Mouse (Mus musculus) layer of hippocampus, postnatal 14 days (tissue): ENCODE measurements around the gene Tsga10ip. TPM values are rescaled to one million over a fixed set of nuclear protein-coding genes. Genes with fewer than 3 reads are reported as not detected.

ENCODE experiments used
- DNase-seq, 2 experiments: peaks; one replicate each; pipeline ENCODE4 v3.0.0; 2021 to 2022; ENCODE audit warnings: low spot score in 2 of 2, mixed read lengths in 1 of 2
- total RNA-seq, 2 experiments: library from RNA; stranded (reverse); gene quantifications; 2 replicates each; pipeline ENCODE4 v1.2.3; 2021

Tsga10ip gene
- total RNA-seq, 2 experiments from 2014 or later: 0.67 TPM; not detected in 1

DNA sequence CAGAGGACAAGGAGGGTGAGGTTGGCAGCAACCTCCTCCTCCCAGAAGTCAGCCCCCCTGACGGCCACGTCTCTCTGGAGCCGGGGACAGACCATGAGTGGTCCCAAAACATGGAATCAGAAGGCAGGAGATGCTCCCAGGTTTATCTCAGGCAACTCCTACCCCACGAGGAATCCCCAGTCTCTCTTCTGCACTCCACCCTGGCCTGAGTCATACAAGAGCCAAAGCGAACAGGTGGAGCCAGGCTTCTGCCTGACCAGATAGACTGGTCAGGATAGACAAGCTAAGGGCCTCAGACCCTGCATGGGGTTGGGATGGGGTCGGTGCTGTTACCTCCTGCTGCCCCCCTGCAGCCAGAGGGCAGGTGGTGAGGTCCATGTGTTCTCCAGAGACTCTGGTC, 54.3 kb downstream of the Tsga10ip start:
- no peak for DNase-seq

DNA sequence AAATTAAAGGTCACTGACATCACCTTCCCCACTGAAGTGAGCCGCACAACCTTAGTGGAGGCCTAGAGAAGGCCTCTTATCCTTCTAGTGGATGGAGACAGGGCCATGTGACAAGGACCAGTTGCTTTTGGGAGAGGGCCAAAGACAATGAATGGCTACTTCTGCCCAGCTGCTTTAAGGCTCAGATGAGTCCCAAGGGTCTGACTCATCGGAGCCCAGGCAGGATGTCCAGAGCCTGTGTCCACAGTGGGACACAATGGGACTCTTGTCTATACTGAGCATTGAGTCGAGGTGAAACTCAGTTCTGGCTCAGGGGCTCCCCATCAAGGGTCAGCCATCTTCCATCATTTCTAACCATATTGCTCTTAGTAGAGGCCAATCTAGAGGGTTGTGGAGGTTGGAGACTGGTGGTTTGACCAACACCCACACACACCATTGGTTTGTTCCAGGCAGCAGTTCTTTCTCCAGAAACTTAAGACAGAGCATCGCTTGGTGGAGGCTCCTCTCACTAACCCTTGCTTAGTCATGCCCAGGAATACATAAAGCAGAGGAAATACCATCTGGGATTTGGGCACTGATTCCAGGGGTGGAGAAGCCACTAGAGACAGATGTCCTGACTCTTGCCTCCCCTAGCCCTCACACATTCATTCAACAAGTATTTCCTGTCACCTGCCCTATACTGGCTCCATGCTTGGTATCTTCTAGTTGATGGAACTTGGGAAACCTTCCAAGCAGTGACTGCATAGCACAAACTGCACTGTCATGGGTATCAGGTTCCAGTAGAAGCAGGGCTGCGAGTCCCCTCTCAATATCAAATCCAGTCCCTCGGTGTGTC, 56.8 kb downstream of the Tsga10ip start:
- no peak for DNase-seq

DNA sequence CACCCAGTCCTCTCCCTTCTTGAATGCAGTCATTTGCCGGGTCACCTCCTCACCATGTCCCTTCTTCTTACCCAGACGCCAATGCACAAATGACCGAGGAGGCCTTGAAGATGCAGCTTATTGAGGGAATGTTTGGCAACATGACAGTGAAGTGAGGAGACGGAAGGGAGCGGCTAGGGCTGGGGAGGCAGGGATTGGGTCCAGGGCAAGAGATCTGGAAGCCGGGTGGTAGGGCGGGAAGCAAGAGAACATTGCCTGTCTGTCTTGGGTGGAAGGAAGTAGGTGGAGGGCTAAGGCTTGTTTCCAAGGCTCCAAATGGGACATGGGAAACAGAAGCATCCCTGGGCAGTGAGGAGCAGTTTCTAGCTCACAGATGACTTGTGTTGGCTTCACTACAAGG, 61.0 kb downstream of the Tsga10ip start:
- no peak for DNase-seq

Other genes with a start within 250 kb of the Tsga10ip start
- 10 to 100 TPM; 59.6 to 63.9 TPM for gene Pacs1, start 129.4 kb downstream of the Tsga10ip start, total RNA-seq
- 100 to 1,000 TPM; 195 to 199 TPM for gene Sf3b2, start 107.1 kb downstream of the Tsga10ip start, total RNA-seq
- gene Gal3st3, start 104.2 kb downstream of the Tsga10ip start, total RNA-seq: 100 to 1,000 TPM; 129 to 132 TPM
- not detected for gene Catsper1, start 66.8 kb downstream of the Tsga10ip start, total RNA-seq
- 1 to 10 TPM; 5.4 to 5.9 TPM for gene Cst6, start 53.0 kb downstream of the Tsga10ip start, total RNA-seq
- gene Eif1ad, start 35.8 kb downstream of the Tsga10ip start, total RNA-seq: 10 to 100 TPM; 21.8 to 25.0 TPM
- 10 to 100 TPM; 83.0 to 97.1 TPM for gene Banf1, start 35.4 kb downstream of the Tsga10ip start, total RNA-seq
- 10 to 100 TPM; 81.1 to 91.5 TPM for gene Sart1, start 13.8 kb downstream of the Tsga10ip start, total RNA-seq
- 100 to 1,000 TPM; 269 to 270 TPM for gene Drap1, start 22.5 kb upstream of the Tsga10ip start, total RNA-seq
- gene AI837181, start 22.6 kb upstream of the Tsga10ip start, total RNA-seq: 10 to 100 TPM; 63.0 to 63.6 TPM
- not detected for gene Fosl1, start 45.0 kb upstream of the Tsga10ip start, total RNA-seq
- gene Ccdc85b, start 55.4 kb upstream of the Tsga10ip start, total RNA-seq: 10 to 100 TPM; 29.9 to 31.8 TPM
- gene Fibp, start 58.1 kb upstream of the Tsga10ip start, total RNA-seq: 100 to 1,000 TPM in 1 of 2 experiments, 10 to 100 TPM in 1; 96.3 to 101 TPM
- gene Ctsw, start 66.0 kb upstream of the Tsga10ip start, total RNA-seq: 1 to 10 TPM in 1 of 2 experiments, under 1 TPM in 1; 0.41 to 1.2 TPM
- 10 to 100 TPM; 16.8 to 20.9 TPM for gene Efemp2, start 71.4 kb upstream of the Tsga10ip start, total RNA-seq
- 10 to 100 TPM; 34.3 to 35.6 TPM for gene Mus81, start 85.9 kb upstream of the Tsga10ip start, total RNA-seq
- gene Cfl1, start 87.9 kb upstream of the Tsga10ip start, total RNA-seq: 1,000 to 10,000 TPM; 1,666 to 1,748 TPM
- 1 to 10 TPM; 6.3 to 8.1 TPM for gene 1700020D05Rik, start 101.3 kb upstream of the Tsga10ip start, total RNA-seq
- gene Snx32, start 108.0 kb upstream of the Tsga10ip start, total RNA-seq: 10 to 100 TPM; 70.5 to 74.2 TPM
- gene Ovol1, start 158.1 kb upstream of the Tsga10ip start, total RNA-seq: not detected
- 1 to 10 TPM; 7.1 to 8.8 TPM for gene Ap5b1, start 165.5 kb upstream of the Tsga10ip start, total RNA-seq
- 10 to 100 TPM; 84.4 to 90.5 TPM for gene Rnaseh2c, start 199.3 kb upstream of the Tsga10ip start, total RNA-seq
- gene Kat5, start 207.7 kb upstream of the Tsga10ip start, total RNA-seq: 10 to 100 TPM; 83.3 to 83.5 TPM
- 10 to 100 TPM; 21.0 to 26.7 TPM for gene Rela, start 235.0 kb upstream of the Tsga10ip start, total RNA-seq